8 mouse cellular contexts compared by ENCODE assay signal in genomic region chr7:90022974-90023707, GRCm38 (mm10). TPM values are rescaled to one million over a fixed set of nuclear protein-coding genes. Genes with fewer than 3 reads are reported as not detected.
DNase-seq lines count a peak whose midpoint lies in the region; ATAC-seq and TF ChIP-seq lines count a peak whose summit lies in the region.

No protein-coding gene starts in this region.

- no peak for TF ChIP-seq EP300 in liver, embryonic 14.5 days (IDR thresholded peaks at IDR 0.05; ENCODE audit: low read depth)

- no peak overlapping the region for H3K4me2 ChIP-seq in lung, embryonic 14.5 days
- H3K4me2 ChIP-seq in heart, embryonic 15.5 days = no peak overlapping the region
- H3K4me2 ChIP-seq in liver, embryonic 14.5 days (ENCODE audit: low read depth) = peak overlapping the region; percentile 18; the same call in 1 of the 2 replicates

- peak; percentile 68 for ATAC-seq in lung, embryonic 14.5 days (ENCODE audit: insufficient read depth)
- ATAC-seq in heart, embryonic 15.5 days (replicated peaks; ENCODE audit: insufficient number of reproducible peaks, insufficient read depth, low FRiP score, low read depth) = peak; percentile 74
- peak; percentile 42 for ATAC-seq in liver, embryonic 14.5 days (ENCODE audit: insufficient read depth)

- 25% methylated on average over 8 of the region's 9 CpGs for WGBS in lung, embryonic 14.5 days
- WGBS in heart, embryonic 15.5 days = 28% methylated on average over 8 of the region's 9 CpGs
- 23% methylated on average over 8 of the region's 9 CpGs for WGBS in liver, embryonic 14.5 days (ENCODE audit: insufficient replicate concordance)

- 0 out of 2 replicates have a peak, but pooled peaks cover 5% of the 10 kb centered on the region for H3K4me1 ChIP-seq in lung, embryonic 14.5 days (ENCODE audit: insufficient read depth)
- peaks cover 11% of the 10 kb centered on the region for H3K4me1 ChIP-seq in heart, embryonic 15.5 days (replicated peaks)
- H3K4me1 ChIP-seq in liver, embryonic 14.5 days (replicated peaks; ENCODE audit: control insufficient read depth in 2 of 2, insufficient read depth in 2 of 2, low read length in 1 of 2) = peaks cover 23 to 44% of the 10 kb centered on the region in 2 experiments

- no peak overlapping the region for H3K9ac ChIP-seq in lung, embryonic 14.5 days
- no peak overlapping the region for H3K9ac ChIP-seq in heart, embryonic 15.5 days
- H3K9ac ChIP-seq in liver, embryonic 14.5 days (replicated peaks) = no peak overlapping the region

- H3K36me3 ChIP-seq in lung, embryonic 14.5 days (ENCODE audit: insufficient read depth) = no peaks in the 10 kb centered on the region
- H3K36me3 ChIP-seq in heart, embryonic 15.5 days = no peaks in the 10 kb centered on the region
- H3K36me3 ChIP-seq in liver, embryonic 14.5 days (replicated peaks; ENCODE audit: control insufficient read depth, insufficient read depth, low read depth) = no peaks in the 10 kb centered on the region

- H3K4me3 ChIP-seq in lung, embryonic 14.5 days (ENCODE audit: low read depth, low read length) = no peak overlapping the region
- no peak overlapping the region for H3K4me3 ChIP-seq in heart, embryonic 15.5 days
- H3K4me3 ChIP-seq in liver, embryonic 14.5 days (ENCODE audit: insufficient read depth in 1 of 2, low read depth in 2 of 2, low read length in 2 of 2) = no peak overlapping the region

- peak overlapping the region; percentile 42 for H3K27ac ChIP-seq in lung, embryonic 14.5 days (ENCODE audit: low read depth)
- peak overlapping the region; percentile 76 for H3K27ac ChIP-seq in heart, embryonic 15.5 days
- peak overlapping the region; percentile 41 for H3K27ac ChIP-seq in liver, embryonic 14.5 days

- no peaks in the 10 kb centered on the region for H3K27me3 ChIP-seq in lung, embryonic 14.5 days (ENCODE audit: insufficient read depth, low read length)
- no peaks in the 10 kb centered on the region for H3K27me3 ChIP-seq in heart, embryonic 15.5 days
- H3K27me3 ChIP-seq in liver, embryonic 14.5 days (ENCODE audit: control insufficient read depth, insufficient read depth, low read length) = no peaks in the 10 kb centered on the region

- peak; percentile 56 for DNase-seq in lung, embryonic 14.5 days
- no peak for DNase-seq in lung, adult 18-20 months
- peak; percentile 30 for DNase-seq in T-cell, adult 2 months (ENCODE audit: low spot score)
- DNase-seq in liver, embryonic 14.5 days (ENCODE audit: low read depth in 3 of 3, low spot score in 3 of 3) = no peak
- no peak for DNase-seq in right cerebral cortex, adult 2 months (ENCODE audit: low spot score in 2 of 2)
- DNase-seq in thymus, postnatal 36 days = no peak
- no peak for DNase-seq in adrenal gland, postnatal 10 days

- TF ChIP-seq CTCF in lung, embryonic 14.5 days (IDR thresholded peaks at IDR 0.05; ENCODE audit: low read depth) = no peak
- TF ChIP-seq CTCF in liver, embryonic 14.5 days (IDR thresholded peaks at IDR 0.05; ENCODE audit: low read depth) = no peak

- H3K9me3 ChIP-seq in lung, embryonic 14.5 days (ENCODE audit: low read depth, low read length) = no peaks in the 10 kb centered on the region
- no peaks in the 10 kb centered on the region for H3K9me3 ChIP-seq in heart, embryonic 15.5 days (replicated peaks)
- no peaks in the 10 kb centered on the region for H3K9me3 ChIP-seq in liver, embryonic 14.5 days (ENCODE audit: control insufficient read depth, low read length)

RNA-seq across cellular contexts. Expression of gene Eed, which starts 42.4 kb away (rescaled TPM):
- polyA plus RNA-seq in lung, embryonic 14.5 days (2014; fragmentation: Nextera tagmentation; extraction: Ambion mirVana) = 75.5 and 78.1 TPM in 2 replicates
- polyA plus RNA-seq in heart, embryonic 15.5 days (2015; fragmentation: Nextera tagmentation; extraction: Ambion mirVana) = 41.4 and 44.6 TPM in 2 replicates
- polyA plus RNA-seq in liver, embryonic 14.5 days (2012; rRNA removed) = 18.1 and 32.3 TPM in 2 replicates
- polyA plus RNA-seq in liver, embryonic 14.5 days (2014; fragmentation: Nextera tagmentation; extraction: Ambion mirVana) = 34.1 and 34.7 TPM in 2 replicates
- 10 to 100 TPM; 46.0 to 52.6 TPM for total RNA-seq in adrenal gland, postnatal 10 days (2021)

Comparison
In these comparisons a context has a peak if more than half of its experiments do, and no peak if none do; other contexts are left out.
1. DNase-seq: peak in lung, embryonic 14.5 days (single experiment) and T-cell, adult 2 months (single experiment); none in lung, adult 18-20 months (0 of 2), liver, embryonic 14.5 days (0 of 3), right cerebral cortex, adult 2 months (0 of 2), thymus, postnatal 36 days (0 of 2) and adrenal gland, postnatal 10 days (single experiment).
2. Peak in every context shown above with its lines, with median percentiles within 50 percentile points of each other: ATAC-seq and H3K27ac ChIP-seq.